Mouse (Mus musculus) brain, embryonic 18.5 days (tissue): ENCODE data around the gene Tmem127.
"Not testable (repeated sequence)": the region's sequence is repeated elsewhere in the genome, so short reads cannot be mapped to it uniquely, and the experiment has no call there.

ENCODE experiments used
- DNase-seq: peaks from one replicate; pipeline ENCODE4 v3.0.0-alpha.2; 2012; ENCODE audit warnings: low read depth, low spot score

Gene Tmem127

DNA sequence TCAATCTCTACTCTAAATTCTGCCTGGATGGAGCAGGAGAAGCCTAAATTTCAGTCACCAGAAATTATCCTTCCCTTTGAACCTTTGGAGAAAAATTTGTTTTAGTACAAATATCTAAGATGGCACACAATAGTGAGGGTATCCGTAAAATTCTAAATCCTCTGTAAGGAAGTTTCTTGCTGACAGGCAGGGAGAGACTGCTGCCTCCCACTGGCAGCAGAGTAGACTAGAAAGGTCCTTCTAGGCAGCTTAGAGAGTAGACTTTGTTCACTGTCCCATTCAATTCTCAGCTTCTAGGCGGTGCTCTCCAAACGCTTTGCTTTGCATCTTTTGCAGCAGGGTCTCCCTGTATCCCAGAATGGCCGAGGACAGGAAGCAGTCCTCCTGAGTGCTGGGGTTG is 20.1 kb downstream of the Tmem127 start:
- DNase-seq: no peak

DNA sequence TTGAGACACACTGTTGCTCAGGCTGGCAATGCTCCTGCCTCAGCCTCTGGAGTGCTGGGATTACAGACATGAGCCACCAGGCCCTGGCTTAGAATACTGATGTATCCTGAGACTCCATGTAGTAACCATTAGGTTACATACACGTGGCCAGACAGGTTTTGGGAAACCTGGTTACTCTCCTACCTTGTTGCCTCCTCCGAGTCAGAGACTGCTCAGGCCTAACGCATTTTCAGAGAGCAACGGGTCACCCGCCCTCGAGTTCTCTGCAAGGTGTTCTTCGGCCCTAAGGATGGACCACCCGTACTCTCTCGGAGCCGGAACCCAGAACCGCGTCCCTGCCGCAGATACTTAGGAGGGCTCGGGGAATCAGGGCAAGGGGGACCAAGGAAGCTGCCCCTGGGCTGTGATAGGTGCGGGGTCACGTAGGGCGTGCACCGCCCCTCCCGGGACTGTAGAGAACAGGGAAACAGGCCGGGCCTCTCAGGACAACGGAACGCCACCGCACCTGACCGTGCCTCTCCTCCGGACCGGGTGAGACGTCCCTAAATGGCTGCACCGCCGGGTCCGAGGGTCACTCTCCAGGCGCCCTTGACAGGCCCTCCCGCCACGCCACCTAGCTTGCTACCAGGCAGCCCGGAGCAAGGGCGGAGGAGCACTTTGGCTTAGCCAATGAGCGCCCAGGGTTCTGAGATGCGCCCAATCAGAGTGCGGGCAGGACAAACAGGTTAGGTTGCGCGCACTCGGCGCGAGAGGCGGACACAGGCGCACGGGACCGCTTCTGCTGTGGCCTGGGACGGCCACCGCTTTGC is 22.0 kb downstream of the Tmem127 start, which contains the start of gene Stard7:
TSS of gene Stard7 (plus strand) at position 728 of the 809 bp plus-strand sequence.
- DNase-seq: peak; percentile 93

DNA sequence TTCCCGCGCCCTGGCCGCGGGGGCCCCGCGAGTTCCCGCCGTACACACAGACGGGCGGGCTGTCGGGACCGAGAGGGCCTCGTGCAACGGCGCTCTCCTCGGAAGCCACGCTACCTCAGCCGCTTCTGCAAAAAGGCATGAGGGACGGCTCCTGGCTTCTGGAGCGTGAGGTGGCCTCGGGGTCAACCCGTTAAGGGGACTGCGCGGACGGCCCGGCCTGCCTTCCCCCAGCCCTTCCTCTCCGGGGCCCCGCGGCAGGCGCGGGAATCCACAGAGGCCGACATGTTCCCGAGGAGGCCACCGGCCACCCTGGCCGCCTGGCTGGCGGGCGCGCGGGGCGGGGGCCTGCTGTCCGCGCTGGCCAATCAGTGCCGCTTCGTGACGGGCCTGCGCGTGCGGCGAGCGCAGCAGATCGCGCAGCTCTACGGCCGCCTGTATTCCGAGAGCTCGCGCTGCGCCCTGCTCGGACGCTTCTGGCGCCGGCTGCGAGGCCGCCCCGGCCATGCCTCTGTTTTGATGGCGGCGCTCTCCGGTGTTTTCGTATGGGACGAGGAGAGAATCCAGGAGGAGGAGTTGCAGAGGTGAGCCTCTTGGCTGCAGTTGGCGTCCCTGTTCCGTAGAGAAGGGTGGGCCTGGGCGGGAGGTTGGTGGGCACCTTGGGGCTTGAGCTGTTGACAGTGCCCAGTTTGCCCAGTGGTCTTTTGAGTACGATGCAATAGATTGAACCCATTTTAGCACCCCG is 22.8 kb downstream of the Tmem127 start:
- DNase-seq: no peak

DNA sequence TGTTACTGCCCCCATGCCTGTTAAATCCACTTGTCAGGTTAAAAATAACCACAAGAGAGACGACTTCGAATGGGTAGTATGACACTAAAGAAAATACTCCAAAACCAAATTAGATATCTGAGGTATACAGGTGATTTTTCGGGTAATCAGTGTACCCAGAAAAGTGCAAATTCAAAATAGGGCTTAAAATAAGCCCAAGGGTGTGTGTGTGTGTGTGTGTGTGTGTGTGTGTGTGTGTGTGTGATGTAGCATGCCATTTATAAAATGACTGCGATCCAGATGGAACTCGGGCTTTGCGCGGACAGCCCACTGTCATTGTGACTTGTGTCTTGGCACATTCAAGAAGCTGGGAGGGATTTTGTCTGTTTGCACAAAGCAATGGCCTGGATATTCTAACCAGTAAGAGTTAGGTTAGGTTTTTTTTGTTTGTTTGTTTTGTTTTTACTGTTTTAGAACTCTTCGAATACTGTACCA is 23.4 kb downstream of the Tmem127 start:
- no peak for DNase-seq

DNA sequence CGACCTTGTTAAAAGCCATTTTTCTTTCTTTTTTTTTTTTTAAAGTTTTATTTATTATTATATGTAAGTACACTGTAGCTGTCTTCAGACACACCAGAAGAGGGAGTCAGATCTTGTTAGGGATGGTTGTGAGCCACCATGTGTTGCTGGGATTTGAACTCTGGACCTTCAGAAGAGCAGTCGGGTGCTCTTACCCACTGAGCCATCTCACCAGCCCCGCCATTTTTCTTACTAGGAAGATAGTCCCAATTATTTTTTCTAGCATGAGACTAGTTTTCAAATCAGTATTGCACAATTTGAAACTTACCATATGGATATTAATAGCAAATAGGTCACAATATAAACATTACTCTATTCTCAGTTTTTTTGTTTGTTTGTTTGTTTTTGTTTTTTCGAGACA is 24.3 kb downstream of the Tmem127 start:
- not testable (repeated sequence) for DNase-seq

DNA sequence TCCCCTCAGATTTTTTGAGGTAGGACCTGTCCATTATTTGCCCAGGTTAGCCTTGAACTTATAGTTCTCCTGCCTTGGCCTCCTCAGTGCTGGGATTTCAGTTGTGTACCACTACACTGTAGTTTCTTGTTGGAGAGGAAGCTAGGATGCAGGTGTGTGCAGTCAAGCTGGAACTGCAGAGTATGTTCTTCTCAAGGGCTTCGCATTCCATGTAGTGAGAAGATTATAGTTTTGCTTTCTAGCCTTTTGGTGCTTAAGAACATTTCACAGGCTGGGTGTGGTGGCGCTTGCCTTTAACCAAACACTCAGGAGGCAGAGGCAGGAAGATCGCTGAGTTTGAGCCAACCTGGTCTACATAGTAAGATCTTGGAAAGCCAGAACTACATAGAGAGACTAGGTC is 25.1 kb downstream of the Tmem127 start:
- no peak for DNase-seq

DNA sequence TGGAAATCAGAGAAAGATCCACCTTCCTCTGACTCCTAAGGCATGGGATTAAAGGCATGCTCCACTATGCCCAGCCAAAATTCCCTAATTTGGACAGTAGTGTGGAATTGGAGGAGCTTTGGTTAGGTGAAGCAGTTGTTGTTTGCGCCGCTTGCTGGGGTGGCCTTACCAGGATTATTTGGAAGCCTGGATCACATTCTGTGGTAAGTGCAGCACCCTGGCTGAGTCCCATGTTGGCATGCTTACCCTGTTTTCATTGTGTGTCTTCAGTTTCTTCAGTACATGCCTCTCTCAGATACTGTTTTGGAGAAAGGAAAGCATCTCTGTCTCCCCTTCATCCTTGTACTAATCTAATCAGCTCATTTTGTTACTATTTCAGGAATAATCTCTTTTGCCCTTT is 26.9 kb downstream of the Tmem127 start:
- DNase-seq: no peak

DNA sequence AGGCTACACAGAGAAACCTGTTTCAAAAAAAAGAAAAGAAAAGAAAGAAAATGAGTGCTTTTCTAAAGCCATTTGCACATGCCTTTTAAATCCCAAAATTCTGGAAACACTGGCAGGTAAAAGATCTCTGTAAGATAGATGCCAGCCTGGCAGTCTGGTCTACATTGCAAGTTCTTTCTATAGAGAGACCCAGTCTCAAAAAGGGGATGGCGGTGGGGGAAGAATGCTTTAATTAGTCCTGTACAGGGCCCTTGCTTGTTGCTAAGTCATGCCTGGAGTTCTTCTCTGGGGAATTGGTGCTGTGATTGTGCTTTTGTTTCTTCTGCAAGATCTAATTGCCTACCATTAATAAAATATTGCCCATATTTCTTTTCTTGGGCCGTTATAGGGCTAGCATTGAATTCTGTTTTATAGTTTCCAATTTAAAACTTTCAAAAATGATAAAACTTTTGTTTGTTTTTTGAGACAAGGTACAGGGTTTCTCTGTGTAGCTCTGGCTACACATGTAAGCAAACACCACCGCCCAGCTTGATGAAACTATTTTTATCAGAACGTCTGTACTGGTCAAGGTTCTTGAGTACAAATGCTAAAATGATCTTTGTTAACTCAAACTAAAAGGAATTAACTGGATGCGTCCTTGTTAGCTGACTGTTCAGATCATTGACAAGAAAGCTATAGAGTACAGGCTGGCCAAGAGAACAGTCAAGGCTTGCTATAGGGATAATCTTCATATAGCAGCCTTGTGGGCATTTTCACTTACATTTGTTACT is 28.0 kb downstream of the Tmem127 start:
- DNase-seq: no peak

DNA sequence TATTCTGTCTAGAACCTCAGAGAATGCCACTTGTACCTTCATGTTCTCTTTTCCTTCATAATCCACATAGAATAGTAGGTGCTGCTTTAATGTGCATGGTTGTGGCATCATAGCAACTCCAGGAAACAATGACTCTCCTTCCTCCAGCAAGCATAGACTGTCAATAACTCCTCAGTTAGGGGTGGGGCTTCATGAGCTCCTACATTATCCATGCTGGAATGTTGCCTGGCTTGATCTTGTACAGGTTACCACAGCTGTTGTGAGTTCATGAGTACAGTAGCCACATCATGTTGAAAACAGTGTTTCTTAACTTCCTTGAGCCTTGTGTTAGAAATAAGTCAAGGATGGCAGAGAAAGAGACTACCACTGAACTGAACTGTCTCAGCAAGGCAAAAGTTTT is 30.5 kb downstream of the Tmem127 start:
- no peak for DNase-seq

DNA sequence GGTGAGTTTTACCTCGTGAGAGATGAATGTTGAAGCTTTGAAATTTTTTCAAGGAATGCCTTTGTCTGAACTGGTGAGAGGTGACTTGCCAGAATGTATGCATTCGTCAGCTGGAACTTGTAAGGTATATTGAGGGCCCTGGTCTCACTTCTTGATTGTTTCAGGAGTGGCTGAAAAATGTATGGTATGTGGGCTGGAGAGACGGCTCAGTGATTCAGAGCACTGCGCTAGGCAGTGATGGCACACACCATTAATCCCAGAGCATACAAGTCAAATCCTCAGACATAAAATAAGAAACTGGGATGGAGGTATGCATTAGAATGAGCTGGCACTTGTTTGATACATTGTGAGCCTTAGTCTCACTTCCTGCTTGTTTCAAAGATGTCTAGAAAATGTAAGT is 44.5 kb downstream of the Tmem127 start:
- no peak for DNase-seq

DNA sequence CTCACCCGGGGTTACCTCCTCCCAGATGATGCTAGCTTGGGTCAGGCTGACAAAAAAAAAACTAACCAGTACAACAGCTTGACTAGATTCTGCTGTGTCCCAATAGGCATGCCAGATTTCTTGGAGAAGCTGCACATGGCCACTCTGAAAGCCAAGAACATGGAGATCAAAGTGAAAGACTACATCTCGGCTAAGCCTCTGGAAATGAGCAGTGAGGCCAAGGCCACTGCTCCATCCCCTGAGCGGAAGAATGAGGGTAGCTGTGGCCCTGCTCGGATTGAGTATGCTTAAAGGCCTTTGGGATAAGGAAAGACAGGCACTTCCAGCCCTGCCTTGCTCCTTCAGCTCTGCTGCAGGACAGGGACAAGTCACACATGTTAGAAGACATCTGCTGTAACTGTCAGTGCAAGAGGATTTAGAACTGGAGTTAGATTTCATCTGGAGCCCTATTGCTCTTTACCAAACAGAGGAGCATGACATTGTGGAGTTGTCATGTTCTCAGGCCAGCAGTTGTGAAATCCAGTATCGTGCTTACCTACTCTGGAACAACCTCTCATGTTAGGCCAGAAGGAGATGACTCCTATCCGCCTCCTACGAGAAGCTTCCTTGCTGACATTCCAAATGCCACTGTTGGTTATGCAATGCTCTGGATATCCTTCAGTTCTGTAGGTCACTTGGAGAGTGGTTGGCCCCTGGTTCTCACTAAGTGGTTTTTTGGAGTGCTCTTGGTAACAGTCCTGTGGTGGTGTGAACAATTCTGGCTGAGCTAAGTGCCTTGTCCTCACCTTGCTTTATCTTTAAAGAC is 49.5 kb downstream of the Tmem127 start:
- DNase-seq: no peak

DNA sequence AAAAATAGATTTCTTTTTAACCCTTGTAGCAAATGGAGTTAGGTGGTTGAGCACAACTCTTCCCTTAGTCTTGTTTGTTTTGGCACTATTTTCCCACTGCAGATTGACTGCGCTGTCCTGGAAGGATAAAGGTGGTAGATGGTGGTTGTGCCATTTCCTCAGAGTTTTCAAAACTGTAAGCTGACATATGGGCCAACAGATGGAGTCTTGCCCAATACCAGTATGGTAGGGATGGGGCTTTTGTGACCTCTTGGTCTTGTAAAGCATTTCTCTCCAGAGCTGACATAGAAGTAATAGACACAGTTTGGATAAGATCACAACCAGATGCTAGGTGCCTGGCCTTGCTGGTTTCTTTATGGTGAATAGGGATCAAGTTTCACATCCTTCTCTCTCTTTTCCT is 50.3 kb downstream of the Tmem127 start:
- DNase-seq: no peak

DNA sequence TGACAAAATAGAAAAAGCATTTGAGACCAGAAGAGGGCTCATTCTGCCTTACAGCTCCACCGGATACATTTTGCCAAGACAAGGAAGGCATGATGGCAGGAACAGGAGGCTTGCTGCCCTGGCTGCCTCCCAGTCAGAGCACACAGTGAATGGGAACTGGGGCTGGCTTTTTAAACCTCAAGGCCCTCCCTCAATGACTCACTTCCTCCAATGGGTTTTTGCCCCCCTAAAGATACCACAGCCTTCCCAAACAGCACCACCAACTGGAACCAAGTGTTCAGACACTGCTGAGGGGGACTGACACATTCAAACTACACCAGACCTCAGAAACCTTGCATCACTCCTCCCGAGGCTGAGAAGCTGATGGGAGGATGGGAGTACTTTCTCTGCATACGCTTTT is 53.0 kb downstream of the Tmem127 start:
- DNase-seq: no peak

DNA sequence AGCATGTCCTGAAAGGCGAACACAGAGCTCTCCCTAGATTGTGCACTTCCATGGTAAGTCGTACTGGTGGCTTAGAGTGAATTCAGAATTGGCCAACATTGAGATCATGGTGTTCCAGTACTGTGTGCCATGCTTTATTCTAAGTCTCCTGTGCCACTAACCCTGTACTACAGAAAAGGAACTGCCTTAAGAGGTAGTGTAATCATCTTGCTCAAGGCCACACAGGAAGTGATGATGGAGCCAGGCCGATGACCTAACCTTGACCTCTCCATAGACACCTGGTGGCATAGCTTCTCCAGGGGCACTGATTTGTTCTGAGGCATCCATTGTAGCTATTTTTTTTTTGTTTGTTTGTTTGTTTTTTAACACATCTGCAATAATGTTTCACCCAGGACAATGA is 54.2 kb downstream of the Tmem127 start:
- DNase-seq: no peak

DNA sequence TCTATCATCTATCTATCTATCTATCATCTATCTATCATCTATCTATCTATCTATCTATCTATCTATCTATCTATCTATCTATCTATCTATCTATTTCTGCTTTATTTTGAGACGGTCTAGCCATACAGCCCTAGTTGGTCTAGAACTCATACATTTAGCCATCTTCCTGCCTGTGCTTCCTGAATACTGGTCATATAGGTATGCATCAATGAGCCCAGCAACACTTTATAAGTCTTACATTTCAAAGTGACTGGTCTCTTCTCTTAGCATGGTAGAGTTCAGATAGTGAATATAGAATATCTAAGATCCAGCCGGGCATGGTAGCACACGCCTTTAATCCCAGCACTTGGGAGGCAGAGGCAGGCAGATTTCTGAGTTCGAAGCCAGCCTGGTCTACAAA is 56.5 kb downstream of the Tmem127 start:
- DNase-seq: not testable (repeated sequence)

DNA sequence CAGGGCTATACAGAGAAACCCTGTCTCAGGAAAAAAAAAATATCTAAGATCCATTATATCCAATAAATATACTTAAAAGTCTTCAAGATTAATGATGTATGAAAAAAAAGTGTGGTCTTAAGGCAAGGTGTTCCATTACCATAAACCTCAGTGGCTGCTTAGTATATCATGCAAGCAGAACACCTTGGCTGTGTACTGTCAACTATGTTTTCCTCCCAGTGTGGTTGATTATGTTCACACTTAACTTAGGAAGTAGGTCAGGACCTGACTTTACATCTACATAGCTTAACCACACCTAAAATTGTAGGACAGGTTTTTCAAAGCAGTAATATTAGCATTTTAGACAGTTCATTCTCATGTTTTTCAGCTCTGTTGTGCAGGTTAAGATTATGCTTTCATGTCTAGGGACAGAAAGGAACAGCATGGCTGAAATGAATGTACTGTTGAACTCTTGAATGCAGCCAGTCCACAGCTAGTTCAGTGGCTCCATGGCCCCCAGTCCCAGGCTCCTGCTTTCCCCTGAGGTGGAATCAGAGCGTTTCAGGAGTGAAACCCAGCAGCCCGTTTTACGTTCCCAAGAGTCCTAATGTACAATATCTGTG is 57.0 kb downstream of the Tmem127 start:
- DNase-seq: no peak

DNA sequence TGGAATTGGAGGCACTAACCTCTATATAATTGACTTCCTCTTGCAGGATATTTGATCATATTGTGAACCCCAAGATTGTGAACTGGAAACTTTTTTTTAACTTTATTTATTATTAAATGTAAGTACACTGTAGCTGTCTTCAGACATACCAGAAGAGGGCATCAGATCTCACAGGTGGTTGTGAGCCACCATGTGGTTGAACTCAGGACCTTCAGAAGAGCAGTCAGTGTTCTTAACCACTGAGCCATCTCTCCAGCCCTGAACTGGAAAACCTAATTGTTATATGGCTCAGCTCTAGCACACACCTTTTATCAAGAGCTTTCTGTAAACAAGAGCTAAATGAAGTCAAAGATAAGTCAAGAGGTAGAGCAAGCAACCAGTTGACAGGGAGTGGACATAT is 58.4 kb downstream of the Tmem127 start:
- DNase-seq: no peak

DNA sequence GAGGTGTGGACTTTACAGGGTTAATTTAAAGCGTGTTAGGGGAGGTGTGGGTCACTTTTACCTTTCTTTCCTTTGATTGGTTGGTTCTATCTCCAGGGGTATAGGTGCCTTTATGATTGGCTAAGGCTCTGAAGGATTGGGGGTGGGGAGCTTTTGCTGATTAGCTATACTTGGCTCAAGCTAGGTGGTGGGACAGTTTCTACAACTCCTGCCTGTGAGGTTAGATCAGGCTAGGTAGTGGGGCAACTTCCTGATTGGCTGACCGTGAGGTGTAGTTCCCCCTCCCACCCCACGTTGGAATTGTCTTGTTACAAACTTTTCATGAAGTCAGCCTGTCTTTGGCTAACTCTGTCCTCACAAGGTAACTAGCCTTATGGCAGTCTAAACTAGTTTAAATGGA is 59.5 kb downstream of the Tmem127 start:
- DNase-seq: no peak

DNA sequence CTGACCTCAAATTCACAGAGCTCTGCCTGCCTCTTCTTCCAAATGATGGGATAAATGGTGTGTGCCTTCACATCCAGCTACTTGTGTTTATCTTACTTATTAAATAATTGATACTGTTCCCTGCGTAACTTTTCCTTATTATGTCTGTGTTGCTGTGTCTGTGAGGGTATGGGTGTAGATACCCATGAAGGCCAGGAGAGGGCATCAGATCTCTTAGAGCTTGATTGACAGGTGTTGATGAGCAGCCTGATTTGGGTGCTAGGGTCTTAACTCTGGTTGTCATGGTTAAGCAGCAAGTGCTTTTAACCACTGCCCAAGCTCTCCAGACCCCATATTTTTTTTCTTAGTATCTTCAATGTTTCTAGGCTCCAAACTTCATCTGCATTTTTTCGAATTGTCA is 61.0 kb downstream of the Tmem127 start:
- DNase-seq: no peak

DNA sequence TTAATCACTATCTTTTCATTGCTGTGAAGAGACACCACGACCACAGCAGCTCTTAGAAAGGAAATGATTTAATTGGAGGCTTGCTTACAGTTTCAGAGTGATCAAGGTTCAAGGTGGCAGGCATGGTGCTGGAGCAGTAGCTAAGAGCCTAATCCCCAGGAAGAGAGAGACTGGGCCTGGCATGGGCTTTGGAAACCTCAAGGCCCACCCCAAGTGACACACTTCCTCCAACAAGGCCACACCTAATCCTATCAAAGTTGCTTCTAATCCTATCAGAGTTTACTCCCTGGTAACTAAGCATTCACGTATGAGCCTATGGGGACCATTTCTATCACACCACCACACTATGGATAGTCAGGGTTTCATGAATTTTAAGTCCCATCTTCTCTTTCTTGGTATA is 62.5 kb downstream of the Tmem127 start:
- DNase-seq: no peak

DNA sequence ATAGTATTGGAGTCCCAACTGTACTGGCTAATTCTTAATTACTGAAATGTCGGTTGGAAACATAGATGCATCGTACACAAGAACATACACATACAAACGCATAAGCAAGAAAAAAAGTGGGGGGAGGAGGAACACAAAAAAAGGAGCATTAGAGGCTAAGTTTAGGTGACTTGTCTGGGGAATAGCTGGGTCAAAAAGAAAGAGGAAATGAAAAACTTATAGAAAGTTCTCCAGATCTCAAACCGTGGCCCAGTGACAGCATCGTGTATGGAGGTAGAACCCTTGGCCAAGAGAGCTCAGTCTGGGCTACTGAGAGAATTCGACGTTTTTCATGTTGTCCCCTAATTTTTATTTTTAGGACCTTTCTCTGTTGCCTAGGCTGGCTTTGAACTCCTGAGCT is 63.0 kb downstream of the Tmem127 start:
- DNase-seq: no peak
